Mouse (Mus musculus): ENCODE results near the gene Aldh16a1. TPM values are rescaled to one million over a fixed set of nuclear protein-coding genes. Genes with fewer than 3 reads are reported as not detected.
"Not testable (repeated sequence)": the region's sequence is repeated elsewhere in the genome, so short reads cannot be mapped to it uniquely, and the experiment has no call there.

Aldh16a1 gene
- total RNA-seq, 4 experiments from 2014 or later: 16.9 to 18.6 (median 17.6) TPM

GRCm38 (mm10) chr7:45158991-45159390 is 4.6 kb upstream of the Aldh16a1 start:
- DNase-seq (ENCODE audit: low spot score in 2 of 2): no peak

GRCm38 (mm10) chr7:45157459-45157858 is 3.1 kb upstream of the Aldh16a1 start:
- DNase-seq (ENCODE audit: low spot score in 2 of 2): no peak

DNA sequence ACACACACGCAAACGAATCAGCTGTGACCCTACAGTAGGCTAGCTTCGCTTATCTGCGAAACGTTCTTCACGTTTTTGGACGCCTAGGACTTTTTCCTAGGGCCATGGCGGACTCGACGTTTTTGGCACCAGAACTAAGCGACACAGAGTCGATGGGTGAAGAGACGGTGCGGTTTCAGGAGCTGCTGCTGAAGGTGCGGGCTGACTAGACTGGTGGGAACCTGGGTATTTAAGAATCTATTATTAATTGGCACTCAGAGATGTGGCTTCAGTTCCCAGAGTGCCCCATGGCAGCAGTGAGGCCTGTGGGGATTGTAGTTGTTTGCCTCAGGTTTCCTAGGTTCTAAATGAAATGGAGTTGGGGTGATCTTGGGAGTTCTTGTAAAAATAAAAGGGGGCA is 1.8 kb upstream of the Aldh16a1 start:
- no peak for DNase-seq (ENCODE audit: low spot score in 2 of 2)

GRCm38 (mm10) chr7:45155590-45155989 is 1.2 kb upstream of the Aldh16a1 start:
- no peak for DNase-seq (ENCODE audit: low spot score in 2 of 2)

DNA sequence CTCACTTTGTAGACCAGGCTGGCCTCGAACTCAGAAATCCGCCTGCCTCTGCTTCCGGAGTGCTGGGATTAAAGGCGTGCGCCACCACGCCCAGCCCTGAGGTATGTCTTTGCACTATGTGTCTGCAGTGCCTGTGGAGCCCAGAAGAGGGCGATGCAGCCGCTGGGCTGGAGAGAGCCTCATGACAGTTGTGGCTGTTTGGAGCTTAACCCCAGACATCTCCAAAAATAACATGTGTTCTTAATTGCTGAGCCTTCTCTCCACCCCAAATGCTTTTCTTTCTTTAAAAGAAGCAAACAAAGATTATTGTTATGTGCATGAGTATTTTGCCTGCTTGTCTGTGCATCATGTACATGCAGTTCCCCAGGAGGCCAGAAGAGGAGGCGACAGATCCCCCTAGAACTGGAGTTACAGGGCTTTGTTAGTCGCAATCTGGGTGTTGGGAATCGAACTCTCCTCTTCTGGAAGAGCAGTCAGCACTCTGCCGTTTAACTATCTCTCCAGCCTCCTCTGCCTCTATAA is 670 bp upstream of the Aldh16a1 start:
- no peak for DNase-seq (ENCODE audit: low spot score in 2 of 2)

- DNase-seq (ENCODE audit: low spot score in 2 of 2): no peak
Measured at GRCm38 (mm10) chr7:45153586-45153985, 798 bp downstream of the Aldh16a1 start.

DNA sequence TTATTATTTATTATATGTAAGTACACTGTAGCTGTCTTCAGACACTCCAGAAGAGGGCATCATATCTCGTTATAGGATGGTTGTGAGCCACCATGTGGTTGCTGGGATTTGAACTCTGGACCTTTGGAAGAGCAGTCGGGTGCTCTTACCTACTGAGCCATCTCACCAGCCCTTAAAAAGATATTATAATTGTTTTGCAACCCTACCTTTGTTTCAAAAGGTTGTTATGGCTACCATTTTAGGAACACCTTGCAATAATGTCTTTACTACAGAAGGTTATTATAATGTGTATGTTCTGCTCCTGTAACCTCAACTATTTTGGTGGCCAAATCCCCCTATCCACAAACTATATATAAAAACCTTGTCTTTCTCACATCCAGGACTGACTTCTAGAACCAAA is 1.3 kb downstream of the Aldh16a1 start:
- DNase-seq (ENCODE audit: low spot score in 2 of 2): not testable (repeated sequence)

DNA sequence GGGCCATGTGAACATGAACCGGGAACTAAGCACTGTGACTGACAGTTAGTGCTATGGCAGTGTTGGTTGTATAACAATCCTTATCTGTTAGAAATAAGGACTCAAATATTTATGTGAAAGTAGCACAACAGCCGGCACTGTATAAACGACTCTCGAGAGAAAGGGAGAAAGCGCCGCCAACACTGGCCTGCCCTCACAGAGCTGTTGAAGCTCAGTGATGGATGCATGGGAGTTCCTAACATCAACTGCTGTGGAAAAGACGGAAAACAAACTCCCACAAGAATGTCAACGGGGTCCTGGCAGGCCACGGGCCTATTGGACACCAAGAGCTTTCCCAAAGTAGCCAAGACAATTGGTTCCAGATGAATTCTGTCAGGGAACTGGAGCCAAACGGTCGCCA is 3.1 kb downstream of the Aldh16a1 start:
- no peak for DNase-seq (ENCODE audit: low spot score in 2 of 2)

DNA sequence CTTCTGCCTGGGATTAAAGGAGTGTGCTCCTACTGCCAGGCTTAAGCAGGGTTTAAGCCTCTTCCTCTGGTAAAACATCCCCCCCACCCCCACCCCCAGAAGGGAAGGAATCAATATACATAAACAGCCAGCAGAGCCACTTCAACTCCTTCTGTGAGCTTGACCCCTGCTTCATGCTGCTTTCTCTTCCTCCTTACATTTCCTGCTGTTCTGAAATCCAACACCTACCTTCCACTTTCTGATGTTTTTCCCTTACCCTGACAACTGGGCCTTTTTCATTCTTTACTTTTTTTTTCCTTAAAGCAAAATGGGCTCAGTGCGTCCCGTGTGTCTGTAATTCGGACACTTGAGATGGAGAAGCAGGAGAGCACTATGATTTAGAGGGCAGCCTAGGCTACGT is 4.1 kb downstream of the Aldh16a1 start:
- no peak for DNase-seq (ENCODE audit: low spot score in 2 of 2)

GRCm38 (mm10) chr7:45149545-45149944 is 4.8 kb downstream of the Aldh16a1 start:
- no peak for DNase-seq (ENCODE audit: low spot score in 2 of 2)

DNA sequence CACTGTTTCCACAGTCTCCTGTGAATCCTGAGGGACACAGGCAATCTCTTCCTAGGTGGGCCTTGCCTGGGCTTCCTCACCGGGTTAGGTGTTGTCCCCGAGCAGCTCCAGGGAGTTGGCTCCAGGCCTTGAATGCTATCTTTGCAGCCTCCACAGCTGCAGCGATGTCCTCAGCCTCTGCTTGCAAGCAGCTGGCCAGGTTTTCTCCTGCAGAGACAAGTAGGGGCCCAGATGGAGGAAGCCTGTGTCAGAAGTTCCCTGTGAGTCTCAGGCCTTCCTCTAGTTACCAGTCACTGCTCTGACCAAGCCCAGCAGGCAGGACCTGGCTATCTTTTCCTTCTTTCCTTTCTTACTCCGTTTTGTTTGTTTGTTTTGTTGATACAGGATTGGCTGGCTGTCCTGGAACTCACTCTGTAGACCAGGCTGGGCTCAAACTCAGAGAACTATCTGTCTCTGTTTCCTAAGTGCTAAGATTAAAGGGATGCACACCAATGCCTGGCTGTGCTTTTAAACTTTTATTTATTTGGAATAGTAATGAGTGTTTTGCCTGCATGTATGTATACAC is 5.8 kb downstream of the Aldh16a1 start:
- no peak for DNase-seq (ENCODE audit: low spot score in 2 of 2)

GRCm38 (mm10) chr7:45147899-45148298 is 6.5 kb downstream of the Aldh16a1 start:
- DNase-seq (ENCODE audit: low spot score in 2 of 2): no peak

GRCm38 (mm10) chr7:45147267-45147666 is 7.1 kb downstream of the Aldh16a1 start:
- no peak for DNase-seq (ENCODE audit: low spot score in 2 of 2)

- no peak for DNase-seq (ENCODE audit: low spot score in 2 of 2)
Measured at GRCm38 (mm10) chr7:45145460-45145859, 8.9 kb downstream of the Aldh16a1 start.

DNA sequence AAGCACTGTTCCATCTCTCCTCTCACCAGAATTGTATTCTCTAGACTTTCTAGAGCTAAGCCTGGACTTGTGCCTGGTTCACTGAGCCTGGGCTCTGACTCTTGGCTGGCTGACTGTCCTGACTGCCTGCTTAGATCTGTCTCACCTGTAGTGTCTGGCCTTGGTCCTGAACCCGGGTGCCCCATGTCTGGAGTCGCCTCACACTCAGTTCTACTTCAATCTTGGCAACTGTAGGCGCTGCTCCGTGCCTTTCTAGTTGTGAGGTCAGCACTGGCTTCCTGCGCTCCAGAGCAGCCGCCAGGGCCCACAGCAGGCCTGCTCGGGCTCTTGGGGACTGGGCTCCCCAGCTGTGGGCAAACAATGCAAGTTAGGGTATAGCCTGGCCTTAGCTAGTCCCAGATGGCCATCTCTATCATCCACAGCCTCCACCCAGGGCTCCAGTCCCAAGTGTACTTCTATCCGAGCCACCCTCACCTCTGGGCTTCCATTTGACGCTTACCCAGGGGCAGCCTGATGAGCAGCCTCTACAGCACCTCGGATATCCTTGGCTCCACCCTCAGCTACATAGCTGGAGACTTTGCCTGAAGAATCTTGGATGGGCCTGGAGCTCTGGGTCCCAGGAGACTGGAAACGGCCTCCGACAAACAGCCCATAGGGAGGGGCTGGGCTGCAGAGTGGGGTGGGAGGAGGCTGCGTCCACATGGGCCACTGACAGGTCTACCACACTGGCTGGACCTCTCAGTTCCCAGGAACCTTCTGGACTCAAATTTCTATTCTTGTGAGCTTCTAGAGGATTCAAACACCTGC is 9.8 kb downstream of the Aldh16a1 start:
- DNase-seq (ENCODE audit: low spot score in 2 of 2): no peak

- DNase-seq (ENCODE audit: low spot score in 2 of 2): no peak
Measured at GRCm38 (mm10) chr7:45141914-45142313, 12.5 kb downstream of the Aldh16a1 start.

GRCm38 (mm10) chr7:45141319-45141718 is 13.1 kb downstream of the Aldh16a1 start:
- DNase-seq (ENCODE audit: low spot score in 2 of 2): no peak

- DNase-seq (ENCODE audit: low spot score in 2 of 2): no peak
Measured at GRCm38 (mm10) chr7:45139904-45140723, 14.3 kb downstream of the Aldh16a1 start.

- DNase-seq (ENCODE audit: low spot score in 2 of 2): no peak
Measured at GRCm38 (mm10) chr7:45138403-45138802, 16.0 kb downstream of the Aldh16a1 start.

DNA sequence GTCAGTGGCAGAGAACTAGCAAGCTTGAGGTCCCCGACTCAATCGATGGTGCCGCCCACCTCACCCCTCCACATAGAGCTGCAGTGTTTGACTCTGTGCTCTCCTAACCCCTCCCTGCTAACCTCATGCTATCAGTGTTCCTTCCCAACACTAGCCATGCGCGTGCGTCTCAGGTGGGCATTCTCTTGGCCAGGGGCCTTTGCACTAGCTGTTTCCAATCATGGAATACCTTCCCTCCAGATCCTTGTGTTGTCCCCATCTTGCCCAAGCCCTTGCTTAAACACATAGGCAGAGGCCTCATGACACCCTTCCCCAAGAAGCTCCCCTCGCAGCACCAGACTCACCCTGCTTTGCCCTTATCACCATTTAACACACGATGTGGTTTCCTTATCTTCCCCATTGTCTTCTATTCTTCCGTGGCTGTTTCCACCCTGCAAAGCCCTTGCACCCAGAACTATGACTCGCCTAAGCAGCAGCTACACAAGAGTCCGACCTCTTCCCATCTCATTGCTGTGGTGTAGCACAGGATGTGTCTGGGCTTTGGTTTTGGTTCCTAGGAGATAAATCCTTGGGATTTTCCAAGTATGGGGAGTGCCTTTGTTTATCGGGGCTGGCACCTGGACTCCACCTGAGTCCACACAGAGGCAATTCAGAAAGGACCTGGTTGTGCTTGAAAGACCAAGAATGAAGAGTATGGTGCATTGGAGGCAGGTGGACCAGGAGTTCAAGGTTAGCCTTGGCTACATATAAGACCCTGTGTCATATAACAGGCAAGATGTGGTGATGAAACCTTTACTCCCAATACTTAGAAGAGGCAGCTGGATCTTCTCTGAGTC is 17.0 kb downstream of the Aldh16a1 start:
- no peak for DNase-seq (ENCODE audit: low spot score in 2 of 2)

DNA sequence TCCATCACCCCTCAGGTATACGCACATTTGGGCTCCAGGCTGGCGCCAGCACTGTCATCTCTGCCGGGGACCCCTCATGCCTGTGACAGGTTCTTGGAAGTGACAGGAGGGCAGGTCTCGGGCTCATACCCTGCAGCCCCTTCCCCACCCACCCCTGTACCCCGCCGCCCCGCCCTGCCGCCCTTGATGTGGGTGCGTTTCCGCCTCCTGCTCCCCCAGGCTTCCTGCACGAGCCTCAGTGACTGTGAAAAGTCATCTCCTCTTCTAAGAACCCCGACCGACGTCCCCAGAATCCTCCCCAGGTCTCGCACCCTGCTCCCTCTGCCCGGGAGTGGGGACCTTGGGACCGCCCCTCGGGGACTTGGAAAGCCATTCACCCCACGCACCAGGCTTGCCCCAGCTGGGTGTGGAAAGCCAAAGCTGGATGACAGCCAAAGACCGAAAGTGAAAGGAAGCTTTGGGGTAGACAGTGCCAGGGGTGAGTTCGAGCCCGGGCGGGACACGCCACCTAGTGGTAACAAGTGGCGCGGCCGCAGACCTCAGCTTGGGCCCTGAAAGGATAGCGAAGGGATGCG is 18.3 kb downstream of the Aldh16a1 start, which contains the start of the genes Gm45713 and Flt3l:
Gm45713 (minus strand) TSS at position 239 of the 575 bp plus-strand sequence.
Flt3l (minus strand) TSS at position 440 of the 575 bp plus-strand sequence.
- DNase-seq (ENCODE audit: low spot score in 2 of 2): peak; percentile 86 to 91
